Mouse (Mus musculus) adrenal gland, postnatal 14 days (tissue): ENCODE data around the gene Ltf. TPM values are rescaled to one million over a fixed set of nuclear protein-coding genes. Genes with fewer than 3 reads are reported as not detected.

ENCODE experiments used
- DNase-seq: peaks from one replicate; pipeline ENCODE4 v3.0.0; 2021; ENCODE audit warnings: mixed read lengths
- total RNA-seq: library from RNA; stranded (reverse); gene quantifications from 2 replicates; pipeline ENCODE4 v1.2.3, GENCODE M21; 2021

Ltf gene
- total RNA-seq, 1 experiment from 2014 or later = 7.3 TPM

DNA sequence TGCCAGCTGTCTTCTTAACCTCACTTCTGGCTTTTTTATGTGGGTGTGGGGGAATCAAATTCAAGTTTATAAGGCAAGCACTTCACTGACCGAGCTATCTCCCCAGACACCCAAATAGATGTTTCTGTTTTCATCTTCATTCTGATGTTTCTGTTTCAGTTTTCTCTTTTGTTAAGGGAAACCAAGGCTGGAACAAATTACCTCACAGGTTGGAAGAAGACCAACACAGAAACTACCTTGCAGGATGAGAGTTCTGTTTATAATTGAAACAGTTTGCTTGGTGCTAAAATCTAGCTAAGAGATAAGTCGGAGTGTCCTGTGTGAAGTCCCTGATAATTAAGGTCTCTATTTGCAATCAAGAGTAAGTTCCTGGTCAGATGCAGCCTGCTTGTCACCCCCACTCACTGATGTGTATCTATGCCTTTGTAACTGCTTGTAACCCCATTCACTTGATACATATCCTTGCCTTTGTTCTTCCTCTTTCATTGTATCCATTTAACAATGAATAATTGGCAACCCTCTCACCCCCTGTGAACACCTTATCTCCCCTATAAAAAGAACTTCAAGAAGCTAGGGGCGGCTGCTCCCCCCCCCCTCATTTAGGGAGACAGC lies 68.0 kb downstream of the Ltf start:
- no peak for DNase-seq

DNA sequence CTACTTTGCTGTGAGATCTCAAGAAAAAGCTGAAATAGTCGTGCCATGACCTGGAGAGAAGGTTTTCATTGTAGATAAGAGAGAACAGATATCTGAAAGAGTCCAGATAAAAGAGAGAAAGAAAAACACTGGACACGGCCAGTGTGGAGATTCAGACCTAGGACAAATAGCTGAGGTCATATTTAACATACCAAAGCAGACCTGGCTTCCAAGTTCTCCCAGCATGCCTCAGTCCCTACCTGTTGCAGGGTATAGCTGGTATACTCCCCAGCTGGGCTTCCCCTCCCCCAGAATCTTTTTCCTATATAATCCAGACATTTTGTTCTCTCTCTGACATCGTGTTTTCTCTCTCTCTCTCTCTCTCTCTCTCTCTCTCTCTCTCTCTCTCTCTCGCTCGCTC lies 68.9 kb downstream of the Ltf start:
- no peak for DNase-seq

DNA sequence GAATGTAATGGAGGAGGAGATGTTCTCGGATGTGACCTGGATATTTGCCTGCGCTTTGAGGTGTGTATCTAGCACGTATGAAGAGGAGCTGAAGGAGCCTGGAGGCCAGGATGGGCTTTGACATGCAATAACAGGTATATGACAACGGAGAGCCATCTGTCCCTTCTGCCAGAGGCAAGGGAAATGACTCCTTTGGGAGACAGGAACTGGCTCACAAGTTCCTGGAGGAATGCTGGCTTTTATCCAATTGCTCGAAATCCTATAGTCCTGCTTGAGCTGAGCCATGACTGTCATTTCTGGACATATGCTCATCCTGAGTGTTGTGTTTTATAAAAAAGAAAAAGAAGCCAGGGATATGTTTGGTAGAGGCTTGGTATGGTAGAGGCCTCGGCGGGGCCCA lies 69.8 kb downstream of the Ltf start:
- DNase-seq = no peak

Other genes with a start within 250 kb of the Ltf start
- gene Prss42, start 221.1 kb upstream of the Ltf start, total RNA-seq = not detected in 2 replicates
- not detected in 2 replicates for gene Prss44, start 205.3 kb upstream of the Ltf start, total RNA-seq
- not detected in 2 replicates for gene Prss43, start 192.6 kb upstream of the Ltf start, total RNA-seq
- not detected in 2 replicates for gene Prss45, start 184.7 kb upstream of the Ltf start, total RNA-seq
- not detected in 2 replicates for gene Prss46, start 174.8 kb upstream of the Ltf start, total RNA-seq
- gene Prss50, start 161.3 kb upstream of the Ltf start, total RNA-seq = 0.37 TPM in 1 of 2 replicates, not detected in the other
- gene Als2cl, start 139.4 kb upstream of the Ltf start, total RNA-seq = 17.1 and 21.3 TPM in 2 replicates
- 2.2 and 3.5 TPM in 2 replicates for gene Tmie, start 139.2 kb upstream of the Ltf start, total RNA-seq
- not detected in 2 replicates for gene Fam240a, start 102.4 kb upstream of the Ltf start, total RNA-seq
- gene Tdgf1, start 73.1 kb upstream of the Ltf start, total RNA-seq = not detected in 2 replicates
- 3.3 and 4.1 TPM in 2 replicates for gene Lrrc2, start 67.7 kb upstream of the Ltf start, total RNA-seq
- 3.5 and 10.0 TPM in 2 replicates for gene Rtp3, start 28.7 kb upstream of the Ltf start, total RNA-seq
- 5.5 and 8.9 TPM in 2 replicates for gene Ccrl2, start 38.2 kb downstream of the Ltf start, total RNA-seq
- 48.5 and 54.5 TPM in 2 replicates for gene Lrrfip2, start 98.3 kb downstream of the Ltf start, total RNA-seq